Mouse (Mus musculus) stomach, postnatal 0 days (tissue): ENCODE measurements around the gene Polr3b.

Source experiments
- CTCF ChIP-seq: IDR thresholded peaks from 2 replicates; pipeline ENCODE4 v1.5.1; 2016; ENCODE audit warnings: antibody characterized with exemption, low read depth, mild to moderate bottlenecking, moderate library complexity
- EP300 ChIP-seq: optimal IDR thresholded peaks from 2 replicates; pipeline ENCODE3; 2016; ENCODE audit warnings: antibody characterized with exemption

DNA sequence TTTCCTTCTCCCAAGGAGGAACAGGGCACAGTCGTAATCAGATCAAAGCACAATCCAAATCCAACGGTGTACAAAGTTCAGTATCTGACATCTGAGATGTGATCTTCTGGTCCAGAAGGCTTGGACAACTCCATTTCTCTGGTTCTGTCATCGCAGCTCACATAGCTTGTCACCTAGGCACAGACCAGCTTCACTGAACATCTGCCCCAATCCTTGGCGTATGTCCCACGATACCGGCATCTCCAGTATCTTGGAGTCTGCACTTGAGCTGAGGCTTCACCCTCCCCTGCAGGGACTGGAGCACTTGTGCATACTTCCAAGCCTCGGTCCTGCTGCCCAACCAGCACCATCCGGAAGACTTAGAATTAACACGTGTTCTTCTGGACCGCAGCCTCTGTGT is 14.6 kb downstream of the Polr3b start:
- no peak for TF ChIP-seq EP300
- no peak for TF ChIP-seq CTCF
